Mouse (Mus musculus) urinary bladder, postnatal 14 days (tissue): Measurements from ENCODE around the gene Brdt.
"Not testable (repeated sequence)": the region's sequence is repeated elsewhere in the genome, so short reads cannot be mapped to it uniquely, and the experiment has no call there.

ENCODE experiments used
- DNase-seq: peaks from one replicate; pipeline ENCODE4 v3.0.0; 2021; ENCODE audit warnings: low spot score

The Brdt gene

GRCm38 (mm10) chr5:107340404-107340803 lies 9.4 kb downstream of the Brdt start:
- no peak for DNase-seq

GRCm38 (mm10) chr5:107342891-107343290 lies 11.9 kb downstream of the Brdt start:
- no peak for DNase-seq

- DNase-seq = no peak
Observed at GRCm38 (mm10) chr5:107346214-107346613, 15.3 kb downstream of the Brdt start.

- DNase-seq = no peak
Observed at GRCm38 (mm10) chr5:107352566-107352965, 21.6 kb downstream of the Brdt start.

GRCm38 (mm10) chr5:107353981-107354380 lies 23.0 kb downstream of the Brdt start:
- DNase-seq = no peak

- DNase-seq = no peak
Observed at GRCm38 (mm10) chr5:107355801-107356200, 24.8 kb downstream of the Brdt start.

- DNase-seq = no peak
Observed at GRCm38 (mm10) chr5:107357723-107358122, 26.8 kb downstream of the Brdt start.

- DNase-seq = peak; percentile 93
Observed at GRCm38 (mm10) chr5:107359395-107360053, 28.6 kb downstream of the Brdt start.

GRCm38 (mm10) chr5:107360054-107360730 lies 29.2 kb downstream of the Brdt start:
- DNase-seq = no peak

- DNase-seq = no peak
Observed at GRCm38 (mm10) chr5:107370040-107370439, 39.1 kb downstream of the Brdt start.

GRCm38 (mm10) chr5:107371335-107371734 lies 40.4 kb downstream of the Brdt start:
- DNase-seq = no peak

GRCm38 (mm10) chr5:107373256-107373655 lies 42.3 kb downstream of the Brdt start:
- DNase-seq = no peak

- not testable (repeated sequence) for DNase-seq
Observed at GRCm38 (mm10) chr5:107386448-107386847, 55.5 kb downstream of the Brdt start.

GRCm38 (mm10) chr5:107387788-107388187 lies 56.8 kb downstream of the Brdt start:
- DNase-seq = no peak

- no peak for DNase-seq
Observed at GRCm38 (mm10) chr5:107389373-107389772, 58.4 kb downstream of the Brdt start.

- no peak for DNase-seq
Observed at GRCm38 (mm10) chr5:107394437-107394836, 63.5 kb downstream of the Brdt start.

- no peak for DNase-seq
Observed at GRCm38 (mm10) chr5:107402436-107402835, 71.5 kb downstream of the Brdt start, which contains the start of gene Ephx4. Gene Ephx4, plus strand, starts transcription at chr5:107402736.

- peak; percentile 7 for DNase-seq
Observed at GRCm38 (mm10) chr5:107403011-107403946, 72.3 kb downstream of the Brdt start.

GRCm38 (mm10) chr5:107403947-107404684 lies 73.2 kb downstream of the Brdt start:
- DNase-seq = no peak

- DNase-seq = no peak
Observed at GRCm38 (mm10) chr5:107405361-107405760, 74.4 kb downstream of the Brdt start.

- no peak for DNase-seq
Observed at GRCm38 (mm10) chr5:107410305-107410704, 79.3 kb downstream of the Brdt start.

- no peak for DNase-seq
Observed at GRCm38 (mm10) chr5:107411326-107411725, 80.4 kb downstream of the Brdt start.
